Mouse (Mus musculus): ENCODE data around the gene Fam120b. TPM values are rescaled to one million over a fixed set of nuclear protein-coding genes. Genes with fewer than 3 reads are reported as not detected.

Fam120b gene
- polyA plus RNA-seq (2021; fragmentation: Nextera tagmentation): 28.5 TPM in 2 replicates
- long read RNA-seq, experiment 1, full-length matches to known transcripts: 26 of 60 reads
- long read RNA-seq, experiment 1, partial matches to known transcripts: 30 of 60 reads
- long read RNA-seq, experiment 1, other reads (novel, unspliced or antisense): 4 of 60 reads
- long read RNA-seq, experiment 2, full-length matches to known transcripts: 210 of 372 reads
- long read RNA-seq, experiment 2, partial matches to known transcripts: 86 of 372 reads
- long read RNA-seq, experiment 2, other reads (novel, unspliced or antisense): 76 of 372 reads

DNA sequence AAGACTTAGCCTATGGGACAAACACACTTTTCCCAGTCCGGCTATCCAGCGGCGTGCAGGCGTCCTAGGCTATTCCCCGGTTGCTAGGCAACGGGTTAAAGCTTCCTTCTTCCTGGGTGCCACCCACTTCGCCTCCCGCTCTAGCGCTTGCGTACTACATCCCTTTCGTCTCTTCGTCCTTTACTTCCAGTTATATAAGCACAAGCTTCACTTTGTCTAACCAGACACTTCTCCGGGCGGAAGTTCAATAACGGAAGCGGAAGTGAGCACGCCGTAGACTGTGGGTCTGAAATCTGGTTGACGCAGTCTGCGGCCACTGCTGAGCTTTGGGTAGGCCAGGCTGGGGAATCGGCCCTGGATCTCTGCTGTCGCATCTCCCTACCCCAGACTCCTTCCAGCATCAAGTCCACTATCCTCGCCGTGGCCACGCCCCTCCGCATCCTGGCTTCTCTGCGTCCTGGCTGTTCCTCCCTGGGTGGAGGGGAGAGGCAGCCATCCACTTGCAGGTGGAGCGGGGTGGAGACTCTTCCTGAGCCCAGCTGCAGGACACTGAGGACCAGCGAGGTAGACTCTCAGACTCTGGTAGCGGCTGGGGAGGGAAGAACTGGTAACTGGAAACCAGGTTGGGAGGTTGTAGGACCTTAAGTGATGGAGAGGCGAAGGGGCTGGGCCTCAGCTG, at the start of gene Fam120b:
Gene Fam120b (plus strand): TSS at position 206 of the 679 bp plus-strand sequence.

GRCm38 (mm10) chr17:15376494-15377181, 19.4 kb upstream of the Fam120b start, which contains the start of gene Dll1:
Dll1 (minus strand) TSS chr17:15376872.

Other genes starting within 250 kb of the Fam120b start
- gene Dll1, start 19.3 kb upstream of the Fam120b start, polyA plus RNA-seq (2021; fragmentation: Nextera tagmentation): 1.9 and 2.8 TPM in 2 replicates
- 363 and 377 TPM in 2 replicates for gene Psmb1, start 103.5 kb downstream of the Fam120b start, polyA plus RNA-seq (2021; fragmentation: Nextera tagmentation)
- gene Tbp, start 103.7 kb downstream of the Fam120b start, polyA plus RNA-seq (2021; fragmentation: Nextera tagmentation): 12.8 and 14.4 TPM in 2 replicates
- 39.8 and 48.1 TPM in 2 replicates for gene Pdcd2, start 131.1 kb downstream of the Fam120b start, polyA plus RNA-seq (2021; fragmentation: Nextera tagmentation)
- gene Prdm9, start 168.2 kb downstream of the Fam120b start, polyA plus RNA-seq (2021; fragmentation: Nextera tagmentation): 0.34 and 0.70 TPM in 2 replicates

All from layer of hippocampus, adult 6 months (tissue).